Comparison of ENCODE assay signal across 17 mouse cellular contexts in the genomic region with DNA sequence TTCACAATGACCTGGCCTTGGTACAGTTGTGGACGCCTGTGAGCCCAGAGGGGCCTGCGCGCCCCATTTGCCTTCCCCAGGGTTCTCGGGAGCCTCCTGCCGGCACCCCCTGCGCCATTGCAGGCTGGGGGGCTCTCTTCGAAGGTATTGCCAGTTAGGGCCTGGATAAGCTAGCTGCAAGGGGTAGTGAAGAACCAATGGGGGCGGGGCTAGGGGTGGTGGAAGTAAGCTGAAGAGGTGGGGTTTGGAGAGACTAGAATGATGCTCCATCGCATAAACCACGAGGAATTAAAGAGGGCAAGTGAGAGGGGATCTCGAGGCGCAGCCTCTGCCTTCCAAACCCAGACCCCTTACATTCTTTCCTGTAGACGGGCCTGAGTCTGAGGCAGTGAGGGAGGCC. TPM values are rescaled to one million over a fixed set of nuclear protein-coding genes. Genes with fewer than 3 reads are reported as not detected.
A peak's percentile ranks its signal among the peaks of the same experiment; 100 is the strongest.
DNase-seq lines count a peak whose midpoint lies in the region; ATAC-seq lines count a peak whose summit lies in the region.
"Had no signal": no experiment of that assay in that cellular context is flagged by ENCODE, and none has a peak within 500 bp of the region (broad histone marks: within the 10 kb centered on the region; RNA-seq: fewer than 3 reads in every experiment).

No protein-coding gene starts in this region.

- intact Hi-C loops in left cerebral cortex, postnatal 25 days (cut with DNase I), result loop anchor here (1.0 kb wide), 1 partner anchor 567 kb away; no protein-coding TSS in a partner anchor

- H3K4me1 ChIP-seq in midbrain, embryonic 13.5 days (replicated peaks), result peaks cover 21% of the 10 kb centered on the region
- H3K4me1 ChIP-seq in midbrain, embryonic 11.5 days (ENCODE audit: control insufficient read depth, insufficient read depth, low read length), result peaks cover 4% of the 10 kb centered on the region; the same call in 1 of the 2 replicates
- H3K4me1 ChIP-seq in hindbrain, embryonic 16.5 days (ENCODE audit: control insufficient read depth, insufficient read depth, low read depth, low read length), result peaks cover 18% of the 10 kb centered on the region

- H3K4me3 ChIP-seq in midbrain, embryonic 13.5 days (replicated peaks), result no peak overlapping the region
- no peak overlapping the region for H3K4me3 ChIP-seq in midbrain, embryonic 11.5 days (ENCODE audit: low read depth, low read length)
- no peak overlapping the region for H3K4me3 ChIP-seq in hindbrain, embryonic 16.5 days (ENCODE audit: low read length)
- H3K4me3 ChIP-seq: heart, adult 2 months had no signal

- no peak for ATAC-seq in midbrain, embryonic 13.5 days
- no peak for ATAC-seq in midbrain, embryonic 11.5 days (ENCODE audit: low FRiP score)
- no peak for ATAC-seq in hindbrain, embryonic 16.5 days

- no peak overlapping the region for H3K27ac ChIP-seq in midbrain, embryonic 13.5 days
- no peak overlapping the region for H3K27ac ChIP-seq in midbrain, embryonic 11.5 days (ENCODE audit: low read depth, low read length)
- no peak overlapping the region for H3K27ac ChIP-seq in hindbrain, embryonic 16.5 days (ENCODE audit: low read depth, low read length)
- H3K27ac ChIP-seq: embryonic facial prominence, embryonic 13.5 days; forebrain, embryonic 10.5 days; heart, adult 2 months had no signal

- H3K36me3 ChIP-seq in midbrain, embryonic 13.5 days, result no peaks in the 10 kb centered on the region
- H3K36me3 ChIP-seq in midbrain, embryonic 11.5 days (ENCODE audit: control insufficient read depth, insufficient read depth, low read length), result no peaks in the 10 kb centered on the region
- H3K36me3 ChIP-seq in hindbrain, embryonic 16.5 days (ENCODE audit: control insufficient read depth, insufficient read depth, low read length), result no peaks in the 10 kb centered on the region
- H3K36me3 ChIP-seq: embryonic facial prominence, embryonic 13.5 days; forebrain, embryonic 10.5 days had no signal

- no peak for DNase-seq in midbrain, embryonic 11.5 days (ENCODE audit: low spot score, missing footprints)
- peak; percentile 62 for DNase-seq in ZHBTc4 (ENCODE audit: low read depth, low spot score)
- peak; percentile 24 for DNase-seq in thymus, postnatal 0 days (ENCODE audit: low spot score)
- no peak for DNase-seq in kidney, postnatal 10 days
- DNase-seq in left cerebral cortex, postnatal 25 days (ENCODE audit: low spot score in 2 of 2), result no peak

- no peak overlapping the region for H3K9ac ChIP-seq in midbrain, embryonic 13.5 days (replicated peaks)
- H3K9ac ChIP-seq in midbrain, embryonic 11.5 days (ENCODE audit: low read length), result no peak overlapping the region
- H3K9ac ChIP-seq in hindbrain, embryonic 16.5 days (ENCODE audit: low read depth, low read length), result peak overlapping the region; percentile 17; the same call in 1 of the 2 replicates
- H3K9ac ChIP-seq: lung, embryonic 14.5 days had no signal

- WGBS in midbrain, embryonic 13.5 days, result 12% methylated on average over 13 of the region's 13 CpGs
- WGBS in midbrain, embryonic 11.5 days, result 10% methylated on average over 13 of the region's 13 CpGs
- 15% methylated on average over 13 of the region's 13 CpGs for WGBS in hindbrain, embryonic 16.5 days

- H3K27me3 ChIP-seq in midbrain, embryonic 13.5 days, result peaks cover 59% of the 10 kb centered on the region
- peaks cover 31% of the 10 kb centered on the region for H3K27me3 ChIP-seq in midbrain, embryonic 11.5 days (ENCODE audit: control insufficient read depth, insufficient read depth, low read length)
- H3K27me3 ChIP-seq in hindbrain, embryonic 16.5 days (replicated peaks; ENCODE audit: control insufficient read depth, insufficient read depth, low read length), result peaks cover 26% of the 10 kb centered on the region

- no peaks in the 10 kb centered on the region for H3K9me3 ChIP-seq in midbrain, embryonic 13.5 days
- H3K9me3 ChIP-seq in midbrain, embryonic 11.5 days (ENCODE audit: control insufficient read depth, low read length), result no peaks in the 10 kb centered on the region
- no peaks in the 10 kb centered on the region for H3K9me3 ChIP-seq in hindbrain, embryonic 16.5 days (ENCODE audit: control insufficient read depth, low read length)
- H3K9me3 ChIP-seq: embryonic facial prominence, embryonic 13.5 days; forebrain, embryonic 10.5 days had no signal

- H3K4me2 ChIP-seq in midbrain, embryonic 13.5 days (replicated peaks), result 0 out of 2 replicates have a peak overlapping the region, but pooled peaks have one; percentile 72
- H3K4me2 ChIP-seq in midbrain, embryonic 11.5 days, result no peak overlapping the region
- H3K4me2 ChIP-seq in hindbrain, embryonic 16.5 days (ENCODE audit: low read length), result no peak overlapping the region; the same call in 1 of the 2 replicates

RNA-seq across cellular contexts. Expression of gene Prss56, which starts 2.4 kb away (rescaled TPM):
- 0.12 TPM in 1 of 2 replicates, not detected in the other for polyA plus RNA-seq in midbrain, embryonic 13.5 days (2015; fragmentation: Nextera tagmentation; extraction: Ambion mirVana)
- polyA plus RNA-seq in midbrain, embryonic 11.5 days (2014; fragmentation: Nextera tagmentation; extraction: Ambion mirVana), result not detected in 2 replicates
- 2.1 and 2.6 TPM in 2 replicates for polyA plus RNA-seq in hindbrain, embryonic 16.5 days (2015; fragmentation: Nextera tagmentation; extraction: Ambion mirVana)
- polyA plus RNA-seq in thymus, postnatal 0 days (2015; fragmentation: Nextera tagmentation; extraction: Ambion mirVana), result 0.10 and 0.36 TPM in 2 replicates
- 1 to 10 TPM; 2.1 to 2.4 TPM for total RNA-seq in left cerebral cortex, postnatal 25 days (2021)
- total RNA-seq: adrenal gland, postnatal 25 days; gastrocnemius, adult 8-10 months; heart, adult 2 months; heart, postnatal 25 days; liver, adult 2 months had no signal
- polyA plus RNA-seq: embryonic facial prominence, embryonic 13.5 days; forebrain, embryonic 10.5 days; heart, adult 2 months; kidney, embryonic 14.5 days; liver, adult 2 months; lung, embryonic 14.5 days had no signal

RNA-seq across cellular contexts. Expression of gene Chrnd, which starts 4.9 kb away (rescaled TPM):
- not detected in 2 replicates for polyA plus RNA-seq in midbrain, embryonic 13.5 days (2015; fragmentation: Nextera tagmentation; extraction: Ambion mirVana)
- polyA plus RNA-seq in midbrain, embryonic 11.5 days (2014; fragmentation: Nextera tagmentation; extraction: Ambion mirVana), result not detected in 2 replicates
- polyA plus RNA-seq in hindbrain, embryonic 16.5 days (2015; fragmentation: Nextera tagmentation; extraction: Ambion mirVana), result 0.62 TPM in 1 of 2 replicates, not detected in the other
- polyA plus RNA-seq in thymus, postnatal 0 days (2015; fragmentation: Nextera tagmentation; extraction: Ambion mirVana), result 0.14 and 0.24 TPM in 2 replicates
- total RNA-seq in left cerebral cortex, postnatal 25 days (2021), result not detected
- total RNA-seq: adrenal gland, postnatal 25 days; heart, adult 2 months; heart, postnatal 25 days; layer of hippocampus, adult 8-10 months; liver, adult 2 months had no signal
- polyA plus RNA-seq: forebrain, embryonic 10.5 days; heart, adult 2 months; liver, adult 2 months; lung, embryonic 14.5 days had no signal

RNA-seq across cellular contexts. Expression of gene Chrng, which starts 18.9 kb away (rescaled TPM):
- not detected in 2 replicates for polyA plus RNA-seq in midbrain, embryonic 13.5 days (2015; fragmentation: Nextera tagmentation; extraction: Ambion mirVana)
- not detected in 2 replicates for polyA plus RNA-seq in midbrain, embryonic 11.5 days (2014; fragmentation: Nextera tagmentation; extraction: Ambion mirVana)
- 0.96 TPM in 1 of 2 replicates, not detected in the other for polyA plus RNA-seq in hindbrain, embryonic 16.5 days (2015; fragmentation: Nextera tagmentation; extraction: Ambion mirVana)
- polyA plus RNA-seq in thymus, postnatal 0 days (2015; fragmentation: Nextera tagmentation; extraction: Ambion mirVana), result 0.53 and 0.70 TPM in 2 replicates
- not detected for total RNA-seq in left cerebral cortex, postnatal 25 days (2021)
- total RNA-seq: adrenal gland, postnatal 25 days; heart, adult 2 months; heart, postnatal 25 days; layer of hippocampus, adult 8-10 months; liver, adult 2 months had no signal
- polyA plus RNA-seq: heart, adult 2 months; liver, adult 2 months; lung, embryonic 14.5 days had no signal

RNA-seq across cellular contexts. Expression of gene Eif4e2, which starts 28.2 kb away (rescaled TPM):
- polyA plus RNA-seq in midbrain, embryonic 13.5 days (2015; fragmentation: Nextera tagmentation; extraction: Ambion mirVana), result 110 TPM in 2 replicates
- polyA plus RNA-seq in midbrain, embryonic 11.5 days (2014; fragmentation: Nextera tagmentation; extraction: Ambion mirVana), result 130 and 135 TPM in 2 replicates
- 79.3 and 88.1 TPM in 2 replicates for polyA plus RNA-seq in hindbrain, embryonic 16.5 days (2015; fragmentation: Nextera tagmentation; extraction: Ambion mirVana)
- polyA plus RNA-seq in thymus, postnatal 0 days (2015; fragmentation: Nextera tagmentation; extraction: Ambion mirVana), result 167 and 170 TPM in 2 replicates
- 10 to 100 TPM; 68.0 to 69.0 TPM for total RNA-seq in left cerebral cortex, postnatal 25 days (2021)

RNA-seq across cellular contexts. Expression of gene Ecel1, which starts 29.2 kb away (rescaled TPM):
- polyA plus RNA-seq in midbrain, embryonic 13.5 days (2015; fragmentation: Nextera tagmentation; extraction: Ambion mirVana), result 12.8 and 15.0 TPM in 2 replicates
- 2.7 and 3.1 TPM in 2 replicates for polyA plus RNA-seq in midbrain, embryonic 11.5 days (2014; fragmentation: Nextera tagmentation; extraction: Ambion mirVana)
- 34.9 and 40.2 TPM in 2 replicates for polyA plus RNA-seq in hindbrain, embryonic 16.5 days (2015; fragmentation: Nextera tagmentation; extraction: Ambion mirVana)
- polyA plus RNA-seq in thymus, postnatal 0 days (2015; fragmentation: Nextera tagmentation; extraction: Ambion mirVana), result 0.32 and 0.55 TPM in 2 replicates
- 10 to 100 TPM in 1 of 2 experiments, 1 to 10 TPM in 1; 6.6 to 14.8 TPM for total RNA-seq in left cerebral cortex, postnatal 25 days (2021)
- total RNA-seq: gastrocnemius, adult 8-10 months; heart, adult 2 months; heart, postnatal 25 days; liver, adult 2 months had no signal
- polyA plus RNA-seq: liver, adult 2 months had no signal

Comparison
In these comparisons a context has a peak if more than half of its experiments do, and no peak if none do; other contexts are left out.
1. DNase-seq: peak in ZHBTc4 (single experiment) and thymus, postnatal 0 days (single experiment); none in midbrain, embryonic 11.5 days (single experiment), kidney, postnatal 10 days (single experiment) and left cerebral cortex, postnatal 25 days (0 of 2).